Mouse (Mus musculus) embryonic fibroblast, embryonic 13.5 days (primary cell): ENCODE measurements at regions not wholly inside any gene's neighbourhood (a gene's known extent, or its start where the extent isn't known, plus 50 kb on each side); places are given as distances from the start of the nearest gene placed in this dataset.

Source experiments
- CTCF ChIP-seq: IDR thresholded peaks from 2 replicates; pipeline ENCODE4 v1.5.1; 2011; ENCODE audit warnings: mild to moderate bottlenecking, control low read depth, low read length, moderate library complexity, borderline replicate concordance; ENCODE audit not compliant: insufficient read depth
- POLR2A ChIP-seq: IDR thresholded peaks from 2 replicates; pipeline ENCODE4 v1.6.1; 2011; ENCODE audit warnings: low read depth, mild to moderate bottlenecking, control low read depth, low read length, moderate library complexity

DNA sequence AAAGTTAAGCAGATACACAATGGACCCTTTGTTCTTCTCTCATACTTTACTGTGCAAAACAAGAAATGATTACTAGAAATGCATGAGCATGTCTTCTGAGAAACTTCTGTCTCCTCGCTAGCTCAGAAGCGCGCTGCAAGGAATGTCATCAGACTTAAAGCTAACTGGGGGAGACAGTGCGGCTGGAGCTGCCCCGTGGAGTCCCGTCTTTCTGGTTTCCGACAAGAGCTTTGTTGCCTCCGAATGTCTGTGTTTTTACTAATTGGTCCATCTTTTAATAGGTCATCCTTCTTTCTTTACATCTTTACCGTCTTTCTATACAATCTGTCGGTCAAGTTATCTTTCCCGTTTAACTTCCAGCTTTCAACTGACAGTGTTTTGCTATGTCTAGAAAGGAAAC is 140.0 kb downstream of the Mycn start:
- TF ChIP-seq CTCF (no peak), POLR2A (no peak)
